Mouse (Mus musculus) heart, postnatal 10 days (tissue): ENCODE results near the gene Rsad2. TPM values are rescaled to one million over a fixed set of nuclear protein-coding genes. Genes with fewer than 3 reads are reported as not detected.
A peak's percentile ranks its signal among the peaks of the same experiment; 100 is the strongest.

Experiments used
- DNase-seq, 2 experiments: peaks; one replicate each; pipeline ENCODE4 v3.0.0; 2021
- intact Hi-C: fragments of 180-260 bp; cut with DNase I; formaldehyde crosslinking; loops from one replicate; pipeline ENCODE4 v1.15.1; 2025
- microRNA-seq, 2 experiments: library from miRNA; unstranded; fragments of <30 nt; microRNA quantifications; one replicate each; pipeline ENCODE4 v1.2.0; 2022
- total RNA-seq, 2 experiments: library from RNA; stranded (reverse); gene quantifications; 2 replicates each; pipeline ENCODE4 v1.2.3; 2021

The Rsad2 gene
- total RNA-seq, 2 experiments from 2014 or later: 6.9 to 9.7 TPM

DNA sequence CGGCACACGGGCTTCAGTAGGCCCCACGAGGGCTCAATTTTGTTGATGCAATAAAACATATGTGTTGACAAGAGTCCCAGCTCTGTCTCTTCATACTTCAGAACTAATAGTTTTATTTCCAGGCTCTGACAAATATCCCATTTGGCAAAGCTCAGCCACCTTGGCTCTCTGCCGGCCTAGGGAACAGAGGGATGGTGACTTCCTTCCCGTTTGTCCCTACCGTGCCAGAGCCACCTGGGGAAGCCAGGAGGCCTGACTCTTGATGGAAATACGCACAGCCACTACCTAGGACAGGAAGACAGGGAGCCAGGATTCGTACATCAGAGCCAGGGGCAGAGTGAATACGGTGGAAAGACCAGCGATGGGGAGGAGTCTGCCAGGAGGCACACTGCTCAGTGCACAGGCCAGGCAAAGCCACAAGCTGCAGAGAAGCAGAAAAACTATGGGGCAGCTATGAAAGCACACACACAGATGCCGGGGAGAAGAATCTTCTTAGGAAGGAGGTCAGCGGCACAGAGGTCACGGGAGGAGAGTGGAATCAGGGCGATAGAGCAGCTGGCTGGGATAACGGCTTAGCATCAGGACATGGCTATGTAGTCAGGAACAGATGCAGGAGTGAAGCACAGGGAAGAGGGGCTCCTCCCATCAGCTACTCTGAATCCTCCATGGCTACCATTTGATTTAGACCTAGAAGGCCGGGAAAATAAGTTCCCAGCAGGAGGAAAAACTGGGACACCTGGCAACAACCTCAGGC lies 52.7 kb downstream of the Rsad2 start:
- intact Hi-C loops: no loop called here
- peak; percentile 72 to 75 for DNase-seq

- intact Hi-C loops: no loop called here
Observed at GRCm38 (mm10) chr12:26401696-26402470, 54.4 kb downstream of the Rsad2 start.

GRCm38 (mm10) chr12:26401254-26401653 lies 55.0 kb downstream of the Rsad2 start:
- intact Hi-C loops: no loop called here
- peak in 1 of 2 experiments; percentile 23 for DNase-seq

More at GRCm38 (mm10) chr12:26401696-26402470, 54.4 kb downstream of the Rsad2 start:
- DNase-seq: peak in 1 of 2 experiments; percentile 27

DNA sequence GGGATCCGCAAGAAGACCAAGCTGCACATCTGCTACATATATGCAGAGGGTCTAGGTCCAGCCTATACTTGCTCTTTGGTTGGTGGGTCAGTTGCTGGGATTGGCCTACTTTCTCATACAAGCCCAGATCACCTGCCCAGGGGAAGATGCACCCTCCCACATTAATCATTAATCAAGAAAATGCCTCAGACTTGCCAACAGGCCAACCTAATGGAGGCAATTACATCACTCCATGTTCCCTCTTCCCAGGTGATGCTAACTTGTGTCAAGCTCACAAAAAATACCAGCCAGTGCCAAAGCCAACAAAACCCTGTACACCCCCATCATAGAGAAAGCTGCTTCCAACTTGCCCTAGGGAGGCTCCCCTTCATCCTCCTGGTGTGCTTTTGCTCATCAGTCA lies 55.5 kb downstream of the Rsad2 start:
- intact Hi-C loops: no loop called here
- no peak for DNase-seq

DNA sequence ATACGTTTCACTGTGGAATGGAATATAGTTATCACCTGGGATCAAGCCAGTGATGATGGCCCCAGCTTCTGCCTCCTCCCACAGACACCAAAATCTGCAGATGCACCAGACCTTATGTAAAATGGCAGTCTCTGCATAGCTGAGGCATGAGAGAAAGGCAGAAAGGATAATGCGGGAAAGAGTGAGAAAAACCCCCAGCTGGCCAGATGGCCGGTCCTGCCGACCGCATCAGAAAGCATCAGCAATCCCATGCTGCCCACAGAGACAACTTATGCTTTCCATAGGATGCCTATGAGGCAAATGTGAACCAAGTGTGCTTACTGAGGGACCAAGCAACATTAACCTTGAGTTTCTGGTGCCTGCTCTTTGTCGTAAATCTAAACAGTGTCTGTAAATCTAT lies 56.9 kb downstream of the Rsad2 start:
- intact Hi-C loops: no loop called here
- no peak for DNase-seq

- intact Hi-C loops: no loop called here
- no peak for DNase-seq
Observed at GRCm38 (mm10) chr12:26398597-26398996, 57.7 kb downstream of the Rsad2 start.

- DNase-seq: no peak
- intact Hi-C loops: no loop called here
Observed at GRCm38 (mm10) chr12:26394485-26395470, 61.5 kb downstream of the Rsad2 start.

GRCm38 (mm10) chr12:26393291-26393690 lies 63.0 kb downstream of the Rsad2 start:
- intact Hi-C loops: no loop called here
- no peak for DNase-seq

Small RNA genes lying within 50 kb of the gene (microRNA-seq; reads per million reads assigned to microRNA genes)
- 2.8 to 3.5 reads per million in 2 experiments for gene Mir6538

Other genes with a start within 250 kb of the Rsad2 start
- gene Rnf144a, start 41.2 kb downstream of the Rsad2 start, total RNA-seq: 10 to 100 TPM; 42.4 to 54.3 TPM
- 1 to 10 TPM; 5.8 to 6.8 TPM for gene Cmpk2, start 12.8 kb upstream of the Rsad2 start, total RNA-seq